Mouse (Mus musculus): ENCODE measurements around the gene Chek2.
"Not testable (repeated sequence)": the region's sequence is repeated elsewhere in the genome, so short reads cannot be mapped to it uniquely, and the experiment has no call there.

Gene Chek2

DNA sequence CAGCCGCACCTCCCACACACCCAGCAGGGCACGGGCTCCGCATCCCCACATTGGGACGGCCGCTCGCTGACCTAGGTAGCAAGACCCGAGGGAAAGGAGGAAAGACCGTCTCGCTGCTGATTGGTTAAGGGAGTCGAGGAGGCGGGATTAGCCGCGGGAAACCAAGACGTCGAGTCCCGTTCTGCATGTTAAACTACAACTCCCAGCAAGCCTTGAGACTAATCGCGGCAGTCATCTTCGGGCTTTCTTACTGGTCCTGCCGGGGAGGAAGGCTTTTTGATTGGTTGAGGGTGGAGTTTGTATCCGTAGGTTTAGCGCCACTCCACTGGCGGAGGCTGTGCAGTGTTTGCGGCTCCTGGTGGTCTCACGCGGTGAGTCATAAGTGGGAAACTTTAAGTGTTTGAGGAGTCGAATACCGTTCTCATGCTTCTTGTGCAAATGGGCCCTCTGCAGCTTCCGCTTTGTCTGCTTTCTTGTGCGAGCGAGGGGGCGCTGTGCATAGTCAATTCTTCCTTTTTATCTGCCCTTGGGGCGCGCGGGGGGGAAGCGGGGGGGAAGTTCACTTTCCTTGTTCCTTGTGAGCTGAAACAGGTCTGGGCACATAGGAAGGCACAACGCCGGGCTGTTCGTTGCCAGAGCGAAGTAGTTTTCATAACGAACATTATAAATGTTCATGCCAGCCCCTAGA, at the start of gene Chek2, which contains the start of gene Hscb:
Gene Chek2, plus strand, starts transcription at position 302 of the 688 bp plus-strand sequence.
Gene Hscb, minus strand, starts transcription at position 100 of the 688 bp plus-strand sequence.
- DNase-seq, result peak; percentile 99

DNA sequence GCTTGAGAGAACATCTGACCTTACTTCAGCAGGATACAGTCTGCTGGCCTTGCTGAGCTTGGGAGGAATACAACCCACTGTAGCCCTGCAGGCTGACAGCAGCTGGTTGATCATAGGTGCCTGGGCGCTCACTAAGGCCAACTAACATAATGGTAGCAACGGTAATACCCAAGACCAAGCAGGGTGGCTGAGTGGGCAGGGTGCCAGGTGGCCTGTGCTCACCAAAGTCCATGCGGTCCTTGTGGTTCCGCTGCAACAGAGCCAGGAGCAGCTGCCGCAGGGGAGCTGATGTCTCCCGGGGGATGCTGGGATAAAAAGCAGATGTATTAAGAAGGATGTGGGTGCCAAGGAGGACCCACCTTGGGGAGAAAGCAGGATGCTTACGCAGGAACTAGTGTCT, 45.4 kb upstream of the Chek2 start:
- no peak for DNase-seq

GRCm38 (mm10) chr5:110797696-110798095, 42.1 kb upstream of the Chek2 start:
- DNase-seq, result peak; percentile 77 to 89

DNA sequence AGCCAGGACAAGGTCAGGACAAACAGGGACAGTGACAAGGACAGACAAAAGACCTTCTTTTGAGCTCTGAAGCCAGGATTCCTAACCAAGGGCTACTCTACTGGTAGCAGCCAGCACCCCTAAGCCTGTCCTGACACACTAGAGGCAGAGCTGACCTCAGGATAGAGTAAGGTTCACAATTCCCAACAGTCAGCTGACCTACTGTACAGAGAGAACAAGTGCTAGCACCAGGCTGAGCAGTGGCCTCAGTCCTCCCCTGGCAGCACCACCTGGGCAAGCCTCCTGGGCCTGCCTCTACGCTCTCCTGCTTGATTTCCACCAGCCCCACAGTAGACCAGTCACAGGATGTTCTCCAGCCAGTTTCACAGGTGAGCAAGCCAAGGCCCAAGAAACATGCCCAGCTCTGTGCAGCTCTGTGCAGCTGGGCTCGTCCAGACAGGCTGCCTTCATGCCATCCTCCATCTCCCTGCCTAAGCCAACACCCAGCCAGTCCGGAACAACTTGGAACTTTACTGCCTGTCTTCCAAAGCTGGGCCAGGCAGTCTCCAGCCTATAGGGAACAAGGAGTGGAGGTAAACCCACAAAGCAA, 38.6 kb upstream of the Chek2 start:
- DNase-seq, result no peak

DNA sequence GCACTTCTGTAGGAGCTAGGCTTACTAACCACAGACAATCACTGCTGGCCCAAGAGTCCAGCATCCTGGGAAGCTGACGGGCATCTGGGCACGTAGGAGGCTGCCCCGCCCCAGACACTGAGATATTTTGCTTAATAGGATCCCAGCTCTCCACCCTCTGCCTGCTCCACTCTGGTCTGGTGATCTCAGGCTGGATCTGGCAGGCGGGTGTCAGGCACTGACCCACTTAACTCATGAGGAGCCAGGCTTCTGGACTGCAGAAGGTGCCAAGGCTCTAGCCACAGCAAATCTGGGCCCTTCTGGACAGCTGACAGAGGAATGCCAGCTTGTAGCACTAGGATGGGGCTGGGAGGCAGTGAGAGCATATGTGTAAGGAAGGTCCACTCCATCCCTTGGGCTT, 37.6 kb upstream of the Chek2 start:
- peak in 1 of 2 experiments; percentile 19 for DNase-seq

DNA sequence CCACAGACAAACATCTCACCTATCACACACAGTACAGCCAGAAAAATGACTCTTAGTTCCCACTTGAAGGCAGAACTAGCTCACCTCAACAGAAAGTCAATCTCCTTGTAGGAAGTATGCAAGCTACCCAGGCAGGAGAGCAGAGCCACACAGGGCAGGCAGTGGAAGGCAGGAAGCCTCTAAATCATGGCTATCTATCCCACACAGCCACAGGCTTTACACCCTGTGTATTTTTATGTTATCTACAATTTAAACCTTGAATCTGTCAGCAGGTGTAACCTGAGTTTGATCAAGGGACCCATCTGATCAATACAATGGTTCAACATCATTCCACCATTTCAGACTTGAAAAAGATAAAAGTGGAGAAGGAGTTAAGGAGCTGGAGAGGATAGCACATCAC, 37.0 kb upstream of the Chek2 start:
- DNase-seq, result no peak

DNA sequence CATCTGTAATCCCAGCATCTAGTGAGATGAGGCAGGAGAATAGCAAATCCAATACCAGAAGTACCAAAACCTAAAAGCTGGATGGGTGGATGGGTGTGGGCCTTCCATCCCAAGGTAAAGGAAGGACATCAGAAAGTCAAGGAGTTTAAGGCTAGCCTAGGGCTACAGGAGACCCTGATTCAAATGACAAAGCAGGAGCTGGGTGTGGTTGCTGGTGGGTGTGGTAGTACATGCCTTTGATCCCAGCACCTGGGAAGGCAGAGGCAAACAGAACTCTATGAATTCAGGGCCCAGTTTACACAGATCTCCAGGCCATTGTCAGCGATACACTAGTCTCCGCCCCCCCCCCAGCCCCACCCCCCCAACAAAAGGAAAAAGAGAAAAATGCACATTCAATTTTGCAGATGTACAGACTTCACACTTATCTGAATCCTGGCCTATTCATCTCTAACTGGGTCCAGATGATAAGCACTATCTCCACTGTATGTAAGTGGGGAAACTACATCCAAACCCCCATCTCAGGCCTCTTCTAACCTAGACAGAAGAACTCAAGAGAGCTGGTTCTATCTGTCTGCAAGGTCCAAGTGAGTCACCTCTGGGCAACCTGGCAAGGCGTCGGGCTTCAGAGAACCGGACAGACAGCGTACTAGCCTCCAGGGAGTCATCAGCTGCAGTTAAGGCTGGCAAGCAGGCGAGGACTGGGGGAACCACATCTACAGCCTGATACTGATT, 35.6 kb upstream of the Chek2 start:
- no peak for DNase-seq

- no peak for DNase-seq
Measured at GRCm38 (mm10) chr5:110806154-110806553, 33.6 kb upstream of the Chek2 start.

- DNase-seq, result no peak
Measured at GRCm38 (mm10) chr5:110806676-110807075, 33.1 kb upstream of the Chek2 start.

- DNase-seq, result no peak
Measured at GRCm38 (mm10) chr5:110807453-110807852, 32.3 kb upstream of the Chek2 start.

GRCm38 (mm10) chr5:110808061-110808631, 31.6 kb upstream of the Chek2 start:
- peak; percentile 94 to 96 for DNase-seq

GRCm38 (mm10) chr5:110808821-110809666, 30.7 kb upstream of the Chek2 start:
- peak; percentile 26 to 39 for DNase-seq

- peak; percentile 99 for DNase-seq
Measured at GRCm38 (mm10) chr5:110809667-110810325, 30.0 kb upstream of the Chek2 start, which contains the start of gene Ulk1. Gene Ulk1, minus strand, starts transcription at chr5:110810097.

DNA sequence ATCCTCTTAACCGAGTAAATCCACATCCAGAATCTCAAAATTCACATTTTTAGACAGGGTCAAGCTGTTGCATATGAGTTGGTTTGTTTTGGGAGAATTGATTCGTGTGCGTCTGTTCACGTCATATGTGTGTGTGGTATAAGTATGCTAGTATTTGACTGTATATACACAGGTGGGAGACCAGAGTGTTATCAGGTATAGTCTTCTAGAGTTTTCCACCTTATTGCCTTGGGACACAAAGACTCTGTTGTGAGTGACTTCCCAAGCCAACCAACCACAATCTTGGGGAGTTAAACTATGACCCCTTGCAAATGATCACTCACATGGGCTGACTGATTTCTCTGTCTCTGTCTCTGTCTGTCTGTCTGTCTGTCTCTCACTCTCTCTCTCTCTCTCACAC, 15.4 kb upstream of the Chek2 start:
- no peak for DNase-seq

- DNase-seq, result no peak
Measured at GRCm38 (mm10) chr5:110826781-110827495, 12.8 kb upstream of the Chek2 start.

GRCm38 (mm10) chr5:110827576-110827975, 12.2 kb upstream of the Chek2 start:
- DNase-seq, result no peak

DNA sequence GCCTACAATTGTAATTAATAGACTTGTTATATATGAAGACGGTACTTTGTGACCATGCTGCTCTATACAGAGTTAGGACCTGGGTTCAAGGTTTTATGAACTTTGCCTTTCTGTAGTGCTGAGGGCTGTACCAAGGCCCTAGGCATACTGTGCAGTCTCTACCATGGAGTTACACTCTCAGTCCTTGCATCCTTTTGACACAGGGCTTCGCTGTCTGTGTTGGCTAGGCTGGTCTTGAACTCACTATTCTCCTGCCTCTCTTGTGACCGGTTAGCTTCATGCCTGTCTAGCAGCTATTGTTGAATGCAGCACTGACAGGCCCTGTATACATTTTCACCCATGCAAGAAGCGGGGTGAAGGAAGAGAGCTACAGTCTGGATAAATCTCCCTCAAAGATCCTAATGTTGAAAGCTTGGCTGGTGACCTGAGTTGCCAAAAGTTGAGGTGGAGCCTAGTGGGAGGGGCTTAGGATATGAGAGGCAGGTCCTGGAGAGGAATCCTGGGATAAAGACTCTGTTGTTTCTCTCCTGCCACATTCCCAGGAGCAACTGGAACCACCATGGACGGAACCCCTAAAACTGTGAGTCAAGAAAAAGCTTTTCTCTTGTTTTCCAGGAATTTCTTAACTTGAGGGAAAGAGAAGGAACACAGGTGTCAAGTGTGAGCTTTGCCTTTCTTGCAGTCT, 8.6 kb upstream of the Chek2 start:
- DNase-seq, result no peak

- DNase-seq, result peak; percentile 75 to 84
Measured at GRCm38 (mm10) chr5:110835959-110836358, 3.8 kb upstream of the Chek2 start.

GRCm38 (mm10) chr5:110838016-110838415, 1.8 kb upstream of the Chek2 start:
- not testable (repeated sequence) for DNase-seq

- DNase-seq, result no peak
Measured at GRCm38 (mm10) chr5:110839038-110839677, 621 bp upstream of the Chek2 start.

All from lung, adult 18-20 months (tissue).